Mouse (Mus musculus): ENCODE results near the gene Olfr954. TPM values are rescaled to one million over a fixed set of nuclear protein-coding genes. Genes with fewer than 3 reads are reported as not detected.

The Olfr954 gene
- polyA plus RNA-seq (2014; fragmentation: Illumina TruSeq; extraction: RNeasy Lipid Tissue Mini Kit (QIAGEN cat#74804); ENCODE audit: low read depth, low replicate concordance), result not detected

DNA sequence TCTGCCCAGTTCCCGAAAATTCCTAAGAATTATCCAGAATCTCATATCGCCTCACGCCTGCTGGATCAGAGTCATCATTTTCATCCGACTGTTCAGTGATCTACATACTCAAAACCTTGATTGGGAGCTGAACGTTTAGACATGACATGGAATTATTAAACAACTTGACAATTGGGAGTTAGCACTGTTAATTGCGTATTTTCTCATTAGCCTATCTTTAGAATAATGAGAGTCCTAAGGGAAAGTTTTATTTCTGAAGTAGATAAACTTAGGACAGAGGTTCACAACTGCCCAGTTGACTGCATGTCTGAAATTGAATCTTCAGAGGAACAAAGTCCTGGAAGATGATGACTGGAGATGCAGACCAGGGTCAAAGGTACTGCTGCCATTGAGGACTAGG, at the start of gene Olfr954:
Olfr954 (plus strand) TSS at position 301 of the 400 bp plus-strand sequence.

DNA sequence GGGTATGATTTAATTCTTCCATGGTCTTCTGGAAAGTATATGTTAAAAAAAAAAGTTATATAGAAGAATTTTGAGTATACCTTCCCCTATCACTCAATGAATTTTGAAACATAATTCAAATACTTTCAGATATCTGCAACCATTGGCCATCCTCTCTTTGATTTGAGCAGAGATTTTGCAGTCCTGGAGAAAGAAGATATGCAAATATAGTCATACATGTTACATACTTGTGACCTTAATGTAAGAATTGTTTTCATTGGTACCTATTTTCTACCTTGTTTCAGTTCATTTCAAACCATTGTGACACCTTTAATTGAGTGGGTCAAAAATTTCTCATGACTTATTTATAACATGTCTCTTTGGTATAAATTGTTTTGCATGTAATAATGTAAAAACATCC, 29.5 kb upstream of the Olfr954 start, which contains the start of gene Olfr952:
Olfr952 (minus strand) TSS at position 101 of the 400 bp plus-strand sequence.

DNA sequence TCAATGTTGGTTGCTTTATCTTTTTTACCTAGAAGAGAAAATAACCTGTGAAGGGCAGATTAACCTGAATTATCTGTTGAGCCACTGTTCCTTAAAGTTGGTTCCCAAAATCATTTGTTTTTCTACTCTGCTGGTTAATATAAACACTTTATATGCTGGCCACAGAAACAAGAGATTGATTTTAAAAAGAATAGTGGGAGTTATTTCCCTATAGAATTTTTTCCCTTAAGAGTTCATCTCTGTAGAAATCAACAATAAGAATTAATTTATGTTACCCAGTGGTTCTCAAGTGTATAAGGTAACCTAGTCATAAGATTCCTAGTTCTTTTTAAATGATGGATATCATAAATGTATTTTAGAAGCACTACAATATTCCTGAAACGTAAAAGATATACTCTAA, 15.3 kb downstream of the Olfr954 start, which contains the start of gene Olfr955:
Olfr955 (minus strand) TSS at position 101 of the 400 bp plus-strand sequence.

DNA sequence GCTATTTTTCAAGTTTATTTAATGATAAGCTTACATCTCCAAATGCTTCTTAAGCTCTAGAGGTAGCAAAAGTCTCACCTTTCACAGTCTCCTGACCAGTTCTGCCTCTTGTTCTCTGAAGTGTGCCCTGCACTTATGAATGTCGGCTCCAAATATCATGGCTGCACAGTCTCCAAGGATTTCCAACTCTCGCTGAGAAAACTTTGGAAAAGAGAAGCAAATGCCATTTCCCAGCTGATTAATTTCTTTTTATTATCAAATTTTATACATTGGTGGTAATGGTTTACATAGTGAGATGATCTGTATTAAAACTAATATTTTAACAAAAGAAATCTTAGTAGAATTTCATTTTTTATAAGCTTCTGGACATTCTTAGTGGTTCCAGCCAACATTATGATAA, 37.4 kb downstream of the Olfr954 start, which contains the start of gene Olfr44:
Olfr44 (minus strand) TSS at position 101 of the 400 bp plus-strand sequence.

Other genes starting within 250 kb of the Olfr954 start
- gene Olfr1537, start 206.7 kb upstream of the Olfr954 start, polyA plus RNA-seq (2014; fragmentation: Illumina TruSeq; extraction: RNeasy Lipid Tissue Mini Kit (QIAGEN cat#74804); ENCODE audit: low read depth, low replicate concordance), result not detected
- not detected for gene Olfr945, start 179.9 kb upstream of the Olfr954 start, polyA plus RNA-seq (2014; fragmentation: Illumina TruSeq; extraction: RNeasy Lipid Tissue Mini Kit (QIAGEN cat#74804); ENCODE audit: low read depth, low replicate concordance)
- gene Olfr948, start 130.7 kb upstream of the Olfr954 start, polyA plus RNA-seq (2014; fragmentation: Illumina TruSeq; extraction: RNeasy Lipid Tissue Mini Kit (QIAGEN cat#74804); ENCODE audit: low read depth, low replicate concordance), result not detected
- gene Olfr951, start 69.3 kb upstream of the Olfr954 start, polyA plus RNA-seq (2014; fragmentation: Illumina TruSeq; extraction: RNeasy Lipid Tissue Mini Kit (QIAGEN cat#74804); ENCODE audit: low read depth, low replicate concordance), result not detected
- gene Olfr952, start 29.6 kb upstream of the Olfr954 start, polyA plus RNA-seq (2014; fragmentation: Illumina TruSeq; extraction: RNeasy Lipid Tissue Mini Kit (QIAGEN cat#74804); ENCODE audit: low read depth, low replicate concordance), result not detected
- gene Olfr955, start 15.2 kb downstream of the Olfr954 start, polyA plus RNA-seq (2014; fragmentation: Illumina TruSeq; extraction: RNeasy Lipid Tissue Mini Kit (QIAGEN cat#74804); ENCODE audit: low read depth, low replicate concordance), result not detected
- not detected for gene Olfr44, start 37.3 kb downstream of the Olfr954 start, polyA plus RNA-seq (2014; fragmentation: Illumina TruSeq; extraction: RNeasy Lipid Tissue Mini Kit (QIAGEN cat#74804); ENCODE audit: low read depth, low replicate concordance)
- gene Olfr957, start 59.1 kb downstream of the Olfr954 start, polyA plus RNA-seq (2014; fragmentation: Illumina TruSeq; extraction: RNeasy Lipid Tissue Mini Kit (QIAGEN cat#74804); ENCODE audit: low read depth, low replicate concordance), result not detected
- gene Olfr958, start 97.4 kb downstream of the Olfr954 start, polyA plus RNA-seq (2014; fragmentation: Illumina TruSeq; extraction: RNeasy Lipid Tissue Mini Kit (QIAGEN cat#74804); ENCODE audit: low read depth, low replicate concordance), result not detected
- not detected for gene Olfr959, start 118.9 kb downstream of the Olfr954 start, polyA plus RNA-seq (2014; fragmentation: Illumina TruSeq; extraction: RNeasy Lipid Tissue Mini Kit (QIAGEN cat#74804); ENCODE audit: low read depth, low replicate concordance)
- gene AW551984, start 147.7 kb downstream of the Olfr954 start, polyA plus RNA-seq (2014; fragmentation: Illumina TruSeq; extraction: RNeasy Lipid Tissue Mini Kit (QIAGEN cat#74804); ENCODE audit: low read depth, low replicate concordance), result not detected
- not detected for gene Olfr148, start 154.0 kb downstream of the Olfr954 start, polyA plus RNA-seq (2014; fragmentation: Illumina TruSeq; extraction: RNeasy Lipid Tissue Mini Kit (QIAGEN cat#74804); ENCODE audit: low read depth, low replicate concordance)
- gene Olfr960, start 164.7 kb downstream of the Olfr954 start, polyA plus RNA-seq (2014; fragmentation: Illumina TruSeq; extraction: RNeasy Lipid Tissue Mini Kit (QIAGEN cat#74804); ENCODE audit: low read depth, low replicate concordance), result not detected
- not detected for gene Olfr961, start 188.4 kb downstream of the Olfr954 start, polyA plus RNA-seq (2014; fragmentation: Illumina TruSeq; extraction: RNeasy Lipid Tissue Mini Kit (QIAGEN cat#74804); ENCODE audit: low read depth, low replicate concordance)
- not detected for gene Olfr963, start 210.5 kb downstream of the Olfr954 start, polyA plus RNA-seq (2014; fragmentation: Illumina TruSeq; extraction: RNeasy Lipid Tissue Mini Kit (QIAGEN cat#74804); ENCODE audit: low read depth, low replicate concordance)